Mouse (Mus musculus): Measurements from ENCODE around the gene Mvb12b. TPM values are rescaled to one million over a fixed set of nuclear protein-coding genes. Genes with fewer than 3 reads are reported as not detected.

Gene Mvb12b
- polyA plus RNA-seq, 1 experiment from 2014 or later, result 28.8 TPM

GRCm38 (mm10) chr2:33814581-33814980 lies 73.2 kb downstream of the Mvb12b start:
- peaks cover 28% of the 10 kb centered on the region for H3K36me3 ChIP-seq
- DNase-seq (ENCODE audit: low spot score), result no peak
- 66% methylated on average over 8 of the region's 8 CpGs for WGBS
- H3K9me3 ChIP-seq, result no peaks in the 10 kb centered on the region
- no peaks in the 10 kb centered on the region for H3K27me3 ChIP-seq (ENCODE audit: insufficient read depth, poor library complexity, severe bottlenecking)
- H3K27ac ChIP-seq, result no peak overlapping the region
- H3K4me3 ChIP-seq, result no peak overlapping the region
- H3K4me1 ChIP-seq (replicated peaks), result peaks cover 56% of the 10 kb centered on the region

DNA sequence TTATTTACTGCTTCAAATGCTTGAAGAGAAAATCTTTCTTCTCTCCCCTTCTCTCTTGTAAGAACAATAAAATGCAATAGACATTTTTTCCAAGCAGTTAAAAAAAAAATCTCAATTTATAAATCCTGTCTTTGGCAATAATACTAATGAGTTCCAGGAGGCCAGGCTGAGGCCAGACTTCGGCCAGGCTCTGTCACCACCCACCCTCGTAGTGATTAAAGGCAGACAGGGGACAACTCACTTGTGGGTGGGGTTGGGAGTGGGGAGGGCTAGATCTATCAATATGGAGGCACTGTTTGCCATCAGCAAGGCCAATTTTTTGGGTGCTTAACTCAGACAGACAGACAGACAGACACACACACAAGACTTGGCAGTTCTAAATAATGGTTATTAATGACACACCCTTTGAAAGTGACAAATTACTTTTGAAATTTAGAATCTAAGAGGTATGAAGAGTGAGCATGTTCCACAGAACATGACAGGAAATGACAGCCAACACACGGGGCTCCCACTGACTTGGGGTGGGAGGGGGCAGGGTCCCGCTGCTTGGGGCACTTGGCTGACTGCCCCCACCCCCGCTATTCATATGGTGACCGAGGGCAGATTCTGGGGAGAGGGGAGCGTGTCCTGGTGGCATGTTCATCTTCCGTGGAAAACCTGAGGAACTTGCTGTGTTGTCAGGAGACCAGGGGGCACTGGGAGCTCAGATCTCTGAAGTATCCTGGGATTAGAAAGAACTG lies 74.1 kb downstream of the Mvb12b start:
- Histone ChIP-seq H3K4me1 (replicated peaks) (peaks cover 64% of the 10 kb centered on the region), H3K36me3 (peaks cover 19% of the 10 kb centered on the region), H3K9me3 (no peaks in the 10 kb centered on the region), H3K27me3 (ENCODE audit: insufficient read depth, poor library complexity, severe bottlenecking) (no peaks in the 10 kb centered on the region), H3K4me3 (no peak overlapping the region), H3K27ac (peak overlapping the region; percentile 40; the same call in 1 of the 2 replicates)
- WGBS, result 49% methylated on average over 8 of the region's 8 CpGs
- DNase-seq (ENCODE audit: low spot score), result no peak

- no peaks in the 10 kb centered on the region for H3K9me3 ChIP-seq
- no peak overlapping the region for H3K27ac ChIP-seq
- no peaks in the 10 kb centered on the region for H3K27me3 ChIP-seq (ENCODE audit: insufficient read depth, poor library complexity, severe bottlenecking)
- H3K4me3 ChIP-seq, result no peak overlapping the region
- 85% methylated on average over 11 of the region's 11 CpGs for WGBS
- DNase-seq (ENCODE audit: low spot score), result no peak
- peaks cover 64% of the 10 kb centered on the region for H3K4me1 ChIP-seq (replicated peaks)
- H3K36me3 ChIP-seq, result peaks cover 17% of the 10 kb centered on the region
Measured at GRCm38 (mm10) chr2:33812980-33813379, 74.8 kb downstream of the Mvb12b start.

GRCm38 (mm10) chr2:33811349-33811890 lies 76.3 kb downstream of the Mvb12b start:
- Histone ChIP-seq H3K4me3 (no peak overlapping the region), H3K9me3 (no peaks in the 10 kb centered on the region), H3K36me3 (peaks cover 18% of the 10 kb centered on the region), H3K27ac (peak overlapping the region; percentile 53; the same call in 1 of the 2 replicates), H3K4me1 (replicated peaks) (peaks cover 60% of the 10 kb centered on the region), H3K27me3 (ENCODE audit: insufficient read depth, poor library complexity, severe bottlenecking) (no peaks in the 10 kb centered on the region)
- DNase-seq (ENCODE audit: low spot score), result no peak
- WGBS, result 72% methylated on average over 17 of the region's 17 CpGs

DNA sequence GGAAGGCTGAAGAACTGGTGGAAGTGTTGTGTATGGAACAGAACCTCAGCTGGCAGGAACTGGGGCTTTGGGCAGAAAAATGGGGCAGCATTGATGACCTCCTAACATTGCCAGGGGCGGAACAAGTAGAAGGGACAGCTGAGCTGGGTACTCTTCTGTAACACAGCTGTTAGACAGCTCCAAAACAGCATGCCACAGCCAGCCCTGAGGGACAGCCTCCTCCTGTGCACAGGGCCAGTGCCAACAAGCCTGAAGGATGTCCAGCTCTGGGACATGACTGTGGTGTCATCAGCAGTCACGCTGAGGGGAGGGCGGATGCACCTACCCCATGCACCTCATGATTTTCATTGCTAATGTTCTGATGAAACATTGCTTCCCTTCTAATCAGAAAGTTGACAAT lies 78.7 kb downstream of the Mvb12b start:
- WGBS, result 80% methylated on average over 3 of the region's 3 CpGs
- Histone ChIP-seq H3K4me3 (no peak overlapping the region), H3K36me3 (peaks cover 30% of the 10 kb centered on the region), H3K4me1 (replicated peaks) (peaks cover 50% of the 10 kb centered on the region), H3K27ac (peak overlapping the region; percentile 30; the same call in 1 of the 2 replicates), H3K9me3 (no peaks in the 10 kb centered on the region), H3K27me3 (ENCODE audit: insufficient read depth, poor library complexity, severe bottlenecking) (no peaks in the 10 kb centered on the region)
- DNase-seq (ENCODE audit: low spot score), result no peak

DNA sequence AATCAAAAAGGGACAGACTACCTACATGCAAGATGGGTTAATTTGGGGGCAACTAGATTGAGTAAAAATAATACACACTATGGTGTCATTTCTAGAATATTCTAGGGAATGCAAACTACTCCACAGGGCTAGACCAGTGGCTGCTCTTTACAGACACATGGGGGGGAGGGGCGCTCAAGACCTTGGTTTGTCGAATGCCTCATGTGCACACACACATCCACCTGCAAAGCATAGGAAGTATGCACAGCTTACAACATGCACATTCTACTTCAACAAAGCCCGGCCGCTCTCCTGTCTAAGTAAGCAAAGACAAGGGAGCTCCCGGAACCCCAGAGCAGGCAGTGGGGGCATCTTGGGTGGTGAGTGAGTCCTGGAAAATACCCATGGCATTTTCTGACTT lies 79.7 kb downstream of the Mvb12b start:
- DNase-seq (ENCODE audit: low spot score), result no peak
- Histone ChIP-seq H3K27me3 (ENCODE audit: insufficient read depth, poor library complexity, severe bottlenecking) (no peaks in the 10 kb centered on the region), H3K4me1 (replicated peaks) (peaks cover 46% of the 10 kb centered on the region), H3K9me3 (no peaks in the 10 kb centered on the region), H3K27ac (no peak overlapping the region), H3K4me3 (no peak overlapping the region), H3K36me3 (peaks cover 31% of the 10 kb centered on the region)
- WGBS, result 95% methylated on average over 5 of the region's 5 CpGs

- DNase-seq (ENCODE audit: low spot score), result no peak
- Histone ChIP-seq H3K27ac (no peak overlapping the region), H3K27me3 (ENCODE audit: insufficient read depth, poor library complexity, severe bottlenecking) (no peaks in the 10 kb centered on the region), H3K4me1 (replicated peaks) (peaks cover 39% of the 10 kb centered on the region), H3K36me3 (peaks cover 55% of the 10 kb centered on the region), H3K9me3 (no peaks in the 10 kb centered on the region), H3K4me3 (no peak overlapping the region)
- 89% methylated on average over 11 of the region's 11 CpGs for WGBS
Measured at GRCm38 (mm10) chr2:33805640-33806039, 82.1 kb downstream of the Mvb12b start.

GRCm38 (mm10) chr2:33803717-33804214 lies 84.0 kb downstream of the Mvb12b start:
- peaks cover 64% of the 10 kb centered on the region for H3K36me3 ChIP-seq
- WGBS, result 86% methylated on average over 4 of the region's 4 CpGs
- H3K9me3 ChIP-seq, result no peaks in the 10 kb centered on the region
- DNase-seq (ENCODE audit: low spot score), result no peak
- peaks cover 21% of the 10 kb centered on the region for H3K4me1 ChIP-seq (replicated peaks)
- H3K4me3 ChIP-seq, result no peak overlapping the region
- no peak overlapping the region for H3K27ac ChIP-seq
- no peaks in the 10 kb centered on the region for H3K27me3 ChIP-seq (ENCODE audit: insufficient read depth, poor library complexity, severe bottlenecking)

DNA sequence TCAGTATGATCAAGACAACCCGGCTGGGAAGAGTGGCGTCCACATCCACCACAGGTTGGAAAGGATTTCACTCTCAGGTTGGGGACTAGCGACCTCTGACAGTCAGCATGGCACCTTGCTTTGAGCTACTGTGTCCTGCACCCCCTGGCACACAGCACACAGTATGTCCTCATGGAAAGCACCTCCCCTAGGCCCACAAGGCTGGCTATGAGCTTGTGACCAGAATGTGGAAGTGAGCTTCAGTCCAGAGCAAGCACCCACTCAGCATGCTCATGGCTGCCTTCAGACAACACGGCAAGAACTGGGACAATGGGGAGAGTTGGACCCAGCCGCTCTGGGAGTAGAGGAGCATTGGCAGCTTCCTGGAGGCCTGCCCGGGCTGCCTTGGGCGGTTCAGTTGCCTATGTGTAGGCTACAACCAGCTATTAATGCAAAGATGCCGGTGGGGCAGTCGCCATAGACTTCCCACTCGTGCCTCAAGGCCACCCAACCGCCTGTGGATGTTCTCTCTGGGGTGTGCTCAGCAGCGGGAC lies 84.6 kb downstream of the Mvb12b start:
- peaks cover 21% of the 10 kb centered on the region for H3K4me1 ChIP-seq (replicated peaks)
- no peaks in the 10 kb centered on the region for H3K9me3 ChIP-seq
- no peak overlapping the region for H3K4me3 ChIP-seq
- H3K36me3 ChIP-seq, result peaks cover 69% of the 10 kb centered on the region
- DNase-seq (ENCODE audit: low spot score), result no peak
- WGBS, result 92% methylated on average over 12 of the region's 12 CpGs
- no peak overlapping the region for H3K27ac ChIP-seq
- no peaks in the 10 kb centered on the region for H3K27me3 ChIP-seq (ENCODE audit: insufficient read depth, poor library complexity, severe bottlenecking)

DNA sequence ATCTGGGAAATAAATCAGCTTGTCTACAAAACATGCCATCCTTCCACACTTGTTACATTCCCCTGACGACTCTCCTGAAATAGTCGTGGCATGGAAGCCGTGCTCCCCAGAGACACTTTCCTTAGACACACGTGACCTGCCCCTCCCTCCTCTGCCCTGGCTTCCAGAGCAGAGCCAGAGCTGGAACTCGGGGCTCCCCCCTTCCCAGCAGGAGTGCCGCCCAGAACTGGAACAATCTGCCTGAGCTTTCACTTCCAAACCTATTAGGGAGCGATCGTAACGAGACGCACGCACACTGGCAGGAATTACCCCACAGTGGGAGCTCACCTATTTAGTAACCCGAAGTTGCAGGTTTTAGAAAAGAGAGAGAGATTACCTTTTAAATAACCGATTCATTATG lies 86.0 kb downstream of the Mvb12b start:
- H3K36me3 ChIP-seq, result peaks cover 62% of the 10 kb centered on the region
- H3K27ac ChIP-seq, result no peak overlapping the region
- H3K4me3 ChIP-seq, result no peak overlapping the region
- 71% methylated on average over 13 of the region's 13 CpGs for WGBS
- H3K9me3 ChIP-seq, result no peaks in the 10 kb centered on the region
- H3K4me1 ChIP-seq (replicated peaks), result peaks cover 24% of the 10 kb centered on the region
- no peak for DNase-seq (ENCODE audit: low spot score)
- H3K27me3 ChIP-seq (ENCODE audit: insufficient read depth, poor library complexity, severe bottlenecking), result no peaks in the 10 kb centered on the region

GRCm38 (mm10) chr2:33801336-33801735 lies 86.4 kb downstream of the Mvb12b start:
- Histone ChIP-seq H3K36me3 (peaks cover 58% of the 10 kb centered on the region), H3K27ac (no peak overlapping the region), H3K4me1 (replicated peaks) (peaks cover 26% of the 10 kb centered on the region), H3K9me3 (no peaks in the 10 kb centered on the region), H3K27me3 (ENCODE audit: insufficient read depth, poor library complexity, severe bottlenecking) (no peaks in the 10 kb centered on the region), H3K4me3 (no peak overlapping the region)
- 92% methylated on average over 8 of the region's 8 CpGs for WGBS
- no peak for DNase-seq (ENCODE audit: low spot score)

- H3K27me3 ChIP-seq (ENCODE audit: insufficient read depth, poor library complexity, severe bottlenecking), result no peaks in the 10 kb centered on the region
Measured at GRCm38 (mm10) chr2:33800221-33800620, 87.5 kb downstream of the Mvb12b start.

More at GRCm38 (mm10) chr2:33800221-33800620, 87.5 kb downstream of the Mvb12b start:
- Histone ChIP-seq H3K27ac (no peak overlapping the region), H3K4me1 (replicated peaks) (peaks cover 36% of the 10 kb centered on the region), H3K36me3 (peaks cover 55% of the 10 kb centered on the region), H3K4me3 (no peak overlapping the region), H3K9me3 (no peaks in the 10 kb centered on the region)
- DNase-seq (ENCODE audit: low spot score), result no peak
- 91% methylated on average over 6 of the region's 6 CpGs for WGBS
